Mouse (Mus musculus): ENCODE measurements around the gene RPS10-NUDT3.
A peak's percentile ranks its signal among the peaks of the same experiment; 100 is the strongest.

The RPS10-NUDT3 gene

DNA sequence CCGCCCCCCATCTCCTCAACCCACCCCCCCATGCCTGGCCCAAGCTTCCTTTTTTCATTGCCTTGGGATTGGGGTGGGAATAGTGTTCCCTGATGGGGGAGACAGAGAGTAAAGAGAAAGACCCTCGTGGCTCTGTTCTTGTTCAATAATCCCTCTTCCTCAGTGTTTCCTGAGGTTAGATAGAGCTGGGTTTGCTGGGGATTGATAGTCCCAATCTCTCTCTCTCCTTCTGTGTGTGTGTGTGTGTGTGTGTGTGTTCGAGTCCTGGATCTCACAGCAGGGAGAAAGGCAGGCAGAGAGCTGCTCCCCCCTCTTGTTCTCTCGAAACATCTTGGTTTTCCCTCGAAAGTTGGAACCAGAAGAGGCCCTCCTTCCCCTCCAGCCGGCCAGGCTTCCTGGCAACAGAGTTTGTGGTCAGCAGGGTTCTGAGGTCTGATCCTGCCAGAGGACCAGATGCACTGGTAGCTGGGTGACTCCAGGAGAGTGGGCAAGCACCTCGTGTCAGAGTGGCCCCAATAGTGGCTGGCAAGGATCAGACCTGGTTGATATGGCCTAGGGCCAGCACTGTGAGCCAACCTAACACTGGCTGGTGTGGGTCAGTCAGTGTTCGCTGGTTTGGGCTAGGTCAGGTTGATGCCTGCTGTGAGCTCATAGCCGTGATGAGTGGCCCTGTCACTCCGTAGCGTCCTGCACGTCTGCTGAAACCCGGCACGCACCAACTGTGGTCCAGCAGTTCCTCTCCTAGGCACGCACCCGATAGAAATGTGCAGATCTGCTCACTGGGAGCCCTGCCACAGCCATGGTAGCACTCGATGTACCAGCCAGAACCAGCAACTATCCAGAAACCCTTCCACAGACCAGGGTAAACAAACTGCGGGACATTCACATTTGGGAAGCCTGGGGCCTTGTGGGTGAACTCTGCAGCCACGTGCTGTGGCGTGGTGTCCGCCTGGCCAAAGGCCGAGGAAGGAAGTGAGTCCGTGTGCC lies 82.5 kb downstream of the RPS10-NUDT3 start:
- no peak for DNase-seq (ENCODE audit: low spot score)

DNA sequence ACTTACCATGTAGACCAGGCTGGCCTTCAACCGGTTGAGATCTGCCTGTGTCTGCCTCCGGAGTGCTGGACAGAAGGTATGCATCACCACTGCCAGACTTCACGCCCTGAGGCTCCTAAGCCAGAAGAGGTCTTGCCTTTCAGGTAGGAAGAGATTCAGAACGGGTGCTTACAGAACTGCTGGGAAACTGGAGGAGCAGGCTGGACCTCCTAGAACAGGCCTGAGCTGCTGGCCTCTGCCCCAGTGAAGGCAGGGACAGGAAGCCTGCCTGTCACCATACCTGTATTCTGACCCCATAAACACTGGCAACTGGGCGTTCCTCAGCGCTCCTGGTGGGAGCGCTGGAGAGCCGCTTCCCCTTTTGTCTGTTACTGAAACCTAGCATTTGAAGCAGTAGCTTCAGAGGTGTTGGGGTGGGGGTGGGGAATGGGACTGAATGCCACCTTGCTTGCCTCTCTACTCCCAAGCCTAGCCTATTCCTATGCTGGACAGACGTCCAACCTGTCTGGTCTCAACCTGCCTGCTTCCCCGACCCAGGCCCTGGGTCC lies 83.6 kb downstream of the RPS10-NUDT3 start:
- no peak for DNase-seq (ENCODE audit: low spot score)

DNA sequence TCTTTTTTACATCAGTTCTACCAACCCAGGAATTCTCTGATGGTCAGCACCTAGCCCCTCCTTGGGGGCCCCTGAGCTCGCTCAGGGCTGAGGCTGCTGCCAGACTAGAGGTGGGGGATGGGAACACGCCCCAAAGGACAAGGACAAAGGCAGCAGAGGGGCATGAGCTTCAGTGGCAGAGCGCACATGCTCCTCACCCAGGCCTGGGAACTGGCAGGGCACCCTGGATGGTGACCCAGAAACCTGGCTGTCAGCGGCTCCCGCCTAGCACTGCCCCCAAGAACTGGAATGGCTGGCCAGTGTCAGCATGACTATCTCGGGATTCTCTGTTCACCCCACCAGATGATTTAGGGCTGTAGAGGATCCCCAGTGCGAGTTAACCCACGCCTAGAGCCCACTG lies 85.8 kb downstream of the RPS10-NUDT3 start:
- DNase-seq (ENCODE audit: low spot score) = peak; percentile 75

- DNase-seq (ENCODE audit: low spot score) = no peak
Observed at GRCm38 (mm10) chr17:27547253-27547868, 87.7 kb downstream of the RPS10-NUDT3 start.

DNA sequence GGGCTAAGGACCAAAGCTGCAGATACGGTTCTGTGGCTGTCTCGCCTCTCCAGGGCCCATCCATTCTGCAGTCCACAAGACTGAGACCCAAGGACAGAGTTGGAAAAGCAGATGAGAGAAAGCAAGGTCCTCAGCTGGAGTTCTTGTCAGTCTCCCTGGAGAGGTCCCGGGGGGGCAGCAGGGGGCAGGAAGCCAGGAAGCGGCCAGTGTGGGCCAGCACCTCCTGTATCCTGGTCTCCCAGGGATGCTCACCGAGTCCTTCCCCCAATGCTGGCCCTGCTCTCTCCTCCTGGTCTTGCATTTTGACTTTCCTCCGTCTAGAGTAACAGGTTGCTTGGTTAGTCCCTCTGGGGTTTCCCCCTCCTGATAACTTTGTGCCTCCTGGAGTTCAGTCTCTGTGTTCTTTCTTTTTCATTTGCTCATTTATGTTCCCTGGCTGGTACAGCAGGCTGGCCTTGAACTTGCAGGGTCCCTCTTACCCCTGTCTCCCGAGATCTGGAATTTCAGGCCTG lies 88.4 kb downstream of the RPS10-NUDT3 start:
- no peak for DNase-seq (ENCODE audit: low spot score)

- DNase-seq (ENCODE audit: low spot score) = no peak
Observed at GRCm38 (mm10) chr17:27545991-27546390, 89.0 kb downstream of the RPS10-NUDT3 start.

DNA sequence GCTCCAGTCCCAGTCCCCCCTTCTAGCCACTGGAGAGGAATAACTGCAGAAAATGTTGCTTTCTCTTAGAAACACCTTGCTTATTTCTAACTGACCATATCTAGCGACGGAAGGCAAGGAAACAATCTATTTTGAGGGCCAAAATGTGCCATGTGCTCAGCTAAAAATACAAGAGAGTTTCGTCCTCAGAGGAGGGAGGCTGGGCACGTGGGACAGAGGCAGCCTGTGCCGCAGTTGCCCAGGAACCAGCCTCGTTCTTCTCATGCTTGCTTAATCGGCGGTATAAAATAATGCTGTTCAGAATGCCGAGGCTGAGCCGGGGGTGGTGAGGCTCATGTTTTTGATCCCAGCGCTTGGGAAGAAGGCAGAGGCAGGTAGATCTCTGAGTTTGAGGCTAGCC lies 90.5 kb downstream of the RPS10-NUDT3 start:
- no peak for DNase-seq (ENCODE audit: low spot score)

DNA sequence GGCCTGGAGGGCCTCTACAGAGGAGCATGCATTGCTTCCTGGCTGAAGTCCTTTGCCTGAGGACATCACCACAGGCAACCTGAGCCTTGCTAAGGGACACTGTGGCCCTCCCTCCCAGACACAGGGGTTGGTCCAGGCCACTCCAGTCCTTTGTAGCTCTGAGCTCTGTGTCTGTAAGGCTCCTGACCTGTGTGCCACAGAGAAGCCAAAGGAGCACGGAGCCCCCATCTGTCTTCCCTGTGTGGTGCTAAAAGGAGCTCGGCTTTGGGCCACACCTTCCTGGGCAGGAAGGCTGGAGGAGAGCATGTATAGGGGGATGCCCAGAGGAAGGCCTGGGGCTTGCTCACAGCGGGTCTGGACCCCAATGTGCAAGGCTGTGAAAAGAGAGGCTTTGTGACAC lies 93.0 kb downstream of the RPS10-NUDT3 start:
- no peak for DNase-seq (ENCODE audit: low spot score)

GRCm38 (mm10) chr17:27541261-27541660 lies 93.8 kb downstream of the RPS10-NUDT3 start:
- DNase-seq (ENCODE audit: low spot score) = no peak

DNA sequence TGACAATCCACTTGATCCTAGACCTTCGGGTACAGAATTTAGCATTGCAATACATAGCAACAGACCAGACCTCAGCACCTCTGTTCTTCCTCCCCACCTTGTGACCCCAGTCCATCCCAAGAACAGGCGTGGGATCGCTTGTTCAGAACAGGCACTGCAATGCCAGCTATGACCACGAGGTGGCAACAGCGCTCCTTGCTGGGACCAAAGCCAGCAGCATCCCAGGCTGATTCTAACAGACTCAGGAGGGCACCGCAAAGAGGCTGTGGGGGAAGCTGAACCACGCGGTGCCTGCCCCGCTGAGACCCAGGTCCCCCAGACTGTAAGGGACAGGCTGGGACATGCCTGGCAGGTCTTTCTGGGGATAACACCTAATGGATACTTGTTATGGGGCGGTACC lies 100.3 kb downstream of the RPS10-NUDT3 start:
- peak; percentile 96 for DNase-seq (ENCODE audit: low spot score)

DNA sequence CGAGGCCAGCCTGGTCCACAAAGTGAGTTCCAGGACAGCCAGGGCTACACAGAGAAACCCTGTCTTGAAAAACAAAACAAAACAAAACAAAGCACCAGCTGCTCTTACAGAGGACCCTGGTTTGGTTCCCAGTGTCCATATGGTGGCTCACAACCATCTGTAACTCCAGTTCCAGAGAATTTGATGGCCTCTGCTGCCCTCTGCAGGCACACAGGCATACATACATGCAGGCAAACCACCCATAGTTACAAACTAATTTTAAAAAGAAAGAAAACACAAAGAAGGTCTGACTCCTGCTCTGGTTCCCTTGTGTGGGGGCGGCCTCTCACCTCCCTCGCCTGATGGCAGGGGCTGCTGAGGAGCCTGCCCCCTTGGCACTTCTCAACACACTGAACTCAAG lies 101.7 kb downstream of the RPS10-NUDT3 start:
- no peak for DNase-seq (ENCODE audit: low spot score)

- DNase-seq (ENCODE audit: low spot score) = no peak
Observed at GRCm38 (mm10) chr17:27532095-27532494, 102.9 kb downstream of the RPS10-NUDT3 start.

Measured in retina, embryonic 14.5 days (tissue).